Mouse (Mus musculus) liver, adult (tissue): ENCODE measurements around the gene Ndufa3.

Experiments used
- GATA4 ChIP-seq: IDR thresholded peaks from 2 replicates; pipeline ENCODE4 v1.6.1; 2014; ENCODE audit warnings: mild to moderate bottlenecking, low read length; ENCODE audit not compliant: insufficient replicate concordance

The Ndufa3 gene

DNA sequence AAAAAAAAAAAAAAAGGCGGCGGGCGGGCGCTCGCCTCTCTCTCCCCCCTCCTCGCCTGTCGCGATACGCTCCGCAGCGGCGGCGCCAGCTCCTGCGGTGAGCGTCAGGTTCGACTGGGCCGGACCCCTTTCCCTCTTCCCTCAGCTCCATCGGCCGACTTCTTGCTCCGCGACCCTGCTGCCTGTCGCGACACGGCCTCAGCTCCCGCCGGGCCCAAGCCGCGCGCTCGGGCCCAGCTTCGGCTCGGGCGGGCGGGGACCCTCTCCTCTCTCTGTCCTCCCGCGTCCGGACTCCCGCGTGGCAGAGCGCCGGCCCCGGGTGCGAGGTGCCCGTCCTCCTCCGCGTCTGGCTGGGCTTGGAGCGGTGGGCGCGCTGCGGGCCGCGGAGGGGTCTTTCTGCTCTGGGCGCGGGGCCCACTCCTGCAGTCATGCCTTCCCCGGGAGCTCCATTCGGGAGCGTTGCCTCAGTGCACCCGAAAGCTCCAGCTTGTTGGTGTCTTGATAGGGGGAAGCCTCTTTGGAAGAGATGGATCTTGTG is 28.4 kb downstream of the Ndufa3 start:
- no peak for TF ChIP-seq GATA4

DNA sequence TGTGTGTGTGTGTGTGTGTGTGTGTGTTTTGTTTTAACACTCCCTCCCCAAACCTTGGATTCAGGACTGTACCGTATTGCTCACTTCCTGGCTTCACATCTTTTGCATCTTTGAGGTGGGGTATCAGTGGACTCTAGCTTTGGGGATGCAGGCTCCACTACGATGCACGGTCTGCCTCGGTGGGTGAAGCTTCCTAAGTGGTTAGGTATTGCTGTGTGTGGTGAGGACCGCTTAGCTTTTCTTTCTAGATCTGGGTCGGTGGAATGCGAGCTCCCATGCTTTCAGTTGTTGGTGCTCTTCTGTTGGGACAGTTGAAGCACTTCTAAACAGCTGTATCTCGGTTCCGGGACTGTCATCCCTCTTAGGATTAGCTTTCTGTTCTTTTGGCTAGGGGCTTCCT is 29.0 kb downstream of the Ndufa3 start:
- no peak for TF ChIP-seq GATA4

DNA sequence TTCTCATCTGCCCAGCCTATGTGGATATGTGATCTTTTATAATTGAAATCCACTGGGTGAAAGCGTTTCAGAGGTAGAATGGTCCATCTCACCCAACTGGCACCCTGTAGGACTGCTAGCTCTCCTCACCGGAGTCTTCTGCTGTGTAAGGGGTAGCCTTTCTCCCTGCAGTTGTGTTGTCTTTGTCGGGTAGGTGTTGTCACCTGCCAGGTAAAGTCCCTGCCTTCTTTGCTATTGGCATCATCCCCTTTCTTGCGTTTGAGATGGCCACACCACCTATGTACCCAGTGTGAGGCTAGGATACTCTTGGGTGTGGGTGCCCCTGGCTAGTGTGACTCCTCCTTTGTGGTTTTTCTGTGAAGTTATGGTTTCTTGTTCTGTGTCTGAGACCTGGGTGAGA is 29.5 kb downstream of the Ndufa3 start:
- no peak for TF ChIP-seq GATA4

DNA sequence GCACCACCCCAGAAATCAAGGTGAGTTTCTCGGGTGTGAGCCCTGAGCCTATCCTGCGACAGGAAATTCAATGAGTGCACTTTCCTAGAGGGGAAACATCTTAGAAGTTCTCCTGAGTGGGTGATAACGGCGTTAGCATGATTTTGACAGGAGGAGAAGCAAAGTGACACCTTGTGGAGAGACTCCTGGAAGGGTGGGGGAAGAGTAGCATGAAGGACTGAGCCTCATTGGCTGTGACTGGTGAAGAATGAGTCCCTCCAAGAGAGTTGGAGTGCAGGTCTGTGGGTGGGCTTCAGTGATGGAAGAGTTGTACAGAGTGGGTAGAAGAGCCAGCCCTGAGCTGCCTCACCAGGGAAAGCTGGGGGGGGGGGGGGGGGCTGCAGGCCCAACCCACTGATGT is 39.8 kb downstream of the Ndufa3 start:
- TF ChIP-seq GATA4: no peak

DNA sequence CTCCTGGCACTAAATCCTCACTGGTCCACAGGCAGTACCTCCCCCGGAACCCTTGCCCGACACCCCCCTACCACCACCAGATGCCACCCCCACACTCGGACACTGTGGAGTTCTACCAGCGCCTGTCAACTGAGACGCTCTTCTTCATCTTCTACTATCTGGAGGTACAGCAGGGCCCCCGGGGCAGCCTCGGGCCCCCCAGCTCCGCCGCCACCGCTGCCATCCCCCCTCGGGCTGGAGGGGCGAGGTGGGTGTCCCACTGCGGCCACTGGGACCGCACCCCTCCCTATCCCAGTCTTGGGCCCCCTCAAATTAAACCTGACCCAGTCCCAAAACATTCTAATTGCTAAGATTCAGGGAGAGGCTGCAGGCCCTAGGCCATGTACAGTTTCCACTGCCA is 41.4 kb downstream of the Ndufa3 start:
- TF ChIP-seq GATA4: no peak

DNA sequence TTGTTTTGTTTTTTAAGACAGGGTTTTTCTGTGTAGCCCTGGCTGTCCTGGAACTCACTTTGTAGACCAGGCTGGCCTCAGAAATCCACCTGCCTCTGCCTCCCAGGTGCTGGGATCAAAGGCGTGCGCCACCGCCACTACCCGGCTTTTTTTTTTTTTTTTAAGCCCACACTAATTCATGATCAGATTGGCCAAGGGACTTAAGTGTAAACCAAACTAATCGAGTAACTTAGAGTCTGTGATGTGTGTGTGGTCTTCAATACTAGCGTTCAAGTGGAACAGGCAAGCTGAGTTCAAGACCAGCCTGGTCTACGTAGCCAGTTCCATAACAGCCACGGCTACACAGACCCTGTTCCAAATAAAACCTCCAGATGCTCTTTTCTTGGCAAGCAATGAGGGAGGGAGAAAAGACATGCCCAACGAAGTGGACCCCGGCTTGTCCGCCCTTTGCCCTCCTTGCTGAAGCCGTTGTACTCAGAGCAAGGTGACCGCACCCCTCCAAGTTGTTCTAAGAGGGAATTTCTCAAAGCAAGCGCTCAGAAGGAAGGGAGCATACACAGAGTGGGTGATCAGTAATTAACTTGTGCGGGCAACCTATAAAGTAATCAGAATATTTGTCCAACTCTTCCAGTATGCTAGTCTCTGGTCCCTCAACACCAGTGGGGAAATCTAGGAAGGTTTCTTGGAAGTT is 47.5 kb downstream of the Ndufa3 start:
- TF ChIP-seq GATA4: no peak

DNA sequence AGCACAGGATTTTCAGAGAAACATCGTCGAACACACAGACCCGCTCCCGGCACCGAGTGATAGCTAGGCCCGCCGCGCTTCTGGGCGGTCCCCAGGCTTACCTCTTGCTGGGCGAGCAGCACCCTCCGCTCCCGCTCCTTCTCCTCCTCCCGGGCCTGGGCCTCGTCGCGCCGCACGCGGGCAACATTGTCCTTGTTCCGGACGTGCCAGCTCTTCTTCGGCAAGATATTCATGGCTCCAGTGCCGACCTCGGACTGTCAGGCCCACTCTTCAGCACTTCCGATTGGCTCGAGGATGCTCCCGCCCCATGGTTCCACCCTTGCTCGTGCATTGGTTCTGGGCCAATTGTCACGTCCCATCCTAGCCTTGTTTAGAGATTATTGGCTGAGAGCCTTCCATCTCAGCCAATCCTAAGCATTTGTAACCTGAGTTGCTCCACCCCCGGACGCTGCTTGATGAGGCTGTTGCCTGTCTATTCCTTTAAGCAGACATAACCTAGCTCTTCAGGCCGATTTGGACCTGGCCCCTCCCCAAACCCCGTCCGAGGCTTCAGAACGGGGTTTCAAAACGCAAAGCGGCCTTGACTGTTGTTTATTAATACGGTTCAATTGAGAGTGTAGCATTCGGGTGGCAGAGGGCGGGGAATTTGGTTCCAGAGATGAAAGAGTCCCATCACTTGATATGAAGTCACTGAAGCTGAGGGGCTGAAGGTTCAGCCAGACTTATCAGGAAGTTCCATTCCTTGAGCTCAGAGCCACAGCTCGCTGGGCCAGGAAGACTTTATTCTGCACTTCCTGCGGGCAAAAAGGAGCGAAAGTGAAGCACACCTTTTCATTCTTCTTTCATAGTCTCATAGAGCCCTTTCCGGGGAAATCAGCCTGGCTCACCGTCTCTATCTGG is 48.3 kb downstream of the Ndufa3 start, which contains the start of gene Leng1:
TSS of gene Leng1 (minus strand) at position 626 of the 900 bp plus-strand sequence.
- TF ChIP-seq GATA4: no peak; the same call in 1 of the 2 replicates

DNA sequence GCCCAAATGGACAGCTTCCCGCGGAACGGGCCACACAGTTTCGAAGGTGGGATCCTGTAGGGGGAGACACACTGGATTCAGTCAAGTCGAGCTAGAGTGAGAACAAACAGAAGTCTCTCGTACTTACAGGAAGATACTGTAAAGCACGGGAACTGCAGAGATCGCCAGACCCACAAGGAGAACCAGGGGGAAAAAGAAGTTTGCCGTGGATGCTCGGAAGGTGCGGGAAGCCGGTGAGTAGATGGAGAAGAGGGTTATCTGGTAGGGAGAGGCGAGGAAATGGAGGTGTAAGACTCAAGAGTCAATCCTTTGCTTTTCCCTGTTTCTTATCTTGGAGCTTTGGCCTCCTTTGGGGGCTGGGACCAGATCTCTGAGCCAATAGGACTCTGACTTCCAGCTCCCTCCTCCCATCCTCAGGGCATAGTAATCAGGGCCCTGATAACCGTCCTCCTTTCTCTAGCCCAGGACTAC is 49.8 kb downstream of the Ndufa3 start:
- TF ChIP-seq GATA4: no peak
